Mouse (Mus musculus) CH12.LX (cell line): ENCODE measurements around the gene Il12rb1. TPM values are rescaled to one million over a fixed set of nuclear protein-coding genes. Genes with fewer than 3 reads are reported as not detected.

ENCODE experiments used
- DNase-seq: peaks from one replicate; pipeline ENCODE4 v3.0.0-alpha.2; 2013; ENCODE audit errors: extremely low read depth
- H3K27ac ChIP-seq: 2 replicates; pipeline ENCODE4 v1.5.1; 2012; ENCODE audit warnings: low read depth, mild to moderate bottlenecking, control low read depth, moderate library complexity; ENCODE audit not compliant: insufficient read depth
- H3K27me3 ChIP-seq: replicated peaks from 2 replicates; pipeline ENCODE3; 2012; ENCODE audit warnings: inconsistent platforms
- H3K36me3 ChIP-seq, 2 experiments: replicated peaks in 1 of 2; 2 replicates each; pipeline versions ENCODE3 to v1.6.1; 2012; ENCODE audit warnings: inconsistent platforms in 1 of 2, low read length in 1 of 2, mild to moderate bottlenecking in 1 of 2, mixed read lengths in 1 of 2, moderate library complexity in 1 of 2; ENCODE audit not compliant: control insufficient read depth in 1 of 2, insufficient read depth in 1 of 2
- H3K4me1 ChIP-seq, 2 experiments: 2 replicates each; pipeline ENCODE4 v1.6.1; 2012; ENCODE audit warnings: inconsistent platforms in 1 of 2, moderate library complexity in 1 of 2; ENCODE audit not compliant: insufficient read depth in 2 of 2, control insufficient read depth in 1 of 2
- H3K4me2 ChIP-seq: 2 replicates; pipeline ENCODE4 v1.6.1; 2012; ENCODE audit warnings: low read depth, mild to moderate bottlenecking, control low read depth; ENCODE audit not compliant: poor library complexity, insufficient read depth, severe bottlenecking
- H3K4me3 ChIP-seq, 3 experiments: fragments of 150-350 bp in 1 of 3; sonication (generic) in 1 of 3; replicated peaks in 1 of 3; 2 replicates each; pipeline versions ENCODE3 to v1.5.1; 2011 to 2012; ENCODE audit warnings: low read depth in 2 of 3, low read length in 2 of 3, mild to moderate bottlenecking in 2 of 3, moderate library complexity in 2 of 3, control low read depth in 1 of 3, improper control_type of control experiment in 1 of 3, inconsistent platforms in 1 of 3, mixed read lengths in 1 of 3; ENCODE audit not compliant: poor library complexity in 1 of 3
- H3K79me2 ChIP-seq: replicated peaks from 2 replicates; pipeline ENCODE4 v1.6.1; 2012; ENCODE audit warnings: mild to moderate bottlenecking, moderate library complexity; ENCODE audit not compliant: control insufficient read depth, poor library complexity, insufficient read depth, severe bottlenecking; ENCODE audit errors: extremely low read depth
- H3K9ac ChIP-seq: 2 replicates; pipeline ENCODE4 v1.6.1; 2012; ENCODE audit warnings: low read depth, mild to moderate bottlenecking, control low read depth, moderate library complexity; ENCODE audit not compliant: insufficient read depth
- H3K9me3 ChIP-seq: replicated peaks from 2 replicates; pipeline ENCODE3; 2012; ENCODE audit warnings: low read length, inconsistent platforms, mixed read lengths
- CHD1 ChIP-seq: IDR thresholded peaks from 2 replicates; pipeline ENCODE4 v1.6.1; 2012; ENCODE audit warnings: low read depth, low read length, improper control_type of control experiment, inconsistent platforms
- CHD2 ChIP-seq: IDR thresholded peaks from 2 replicates; pipeline ENCODE4 v1.6.1; 2011; ENCODE audit warnings: low read length, improper control_type of control experiment
- CTCF ChIP-seq, 2 experiments: IDR thresholded peaks in 1 of 2; conservative IDR thresholded peaks in 1 of 2; 2 replicates each; pipeline ENCODE4 v1.5.1; 2011 to 2012; ENCODE audit warnings: low read depth in 2 of 2, low read length in 2 of 2, improper control_type of control experiment in 1 of 2, inconsistent platforms in 1 of 2, mild to moderate bottlenecking in 1 of 2, moderate library complexity in 1 of 2
- E2F4 ChIP-seq: IDR thresholded peaks from 2 replicates; pipeline ENCODE4 v1.6.1; 2011; ENCODE audit warnings: low read depth, low read length, improper control_type of control experiment; ENCODE audit not compliant: insufficient replicate concordance
- ELF1 ChIP-seq: IDR thresholded peaks from 2 replicates; pipeline ENCODE4 v1.6.1; 2014; ENCODE audit warnings: low read depth, mild to moderate bottlenecking, inconsistent platforms, low read length, improper control_type of control experiment
- ETS1 ChIP-seq: conservative IDR thresholded peaks from 2 replicates; pipeline ENCODE4 v1.6.1; 2012; ENCODE audit warnings: low read depth, mild to moderate bottlenecking, inconsistent platforms, low read length, improper control_type of control experiment, moderate library complexity
- IRF4 ChIP-seq: IDR thresholded peaks from 2 replicates; pipeline ENCODE4 v1.6.1; 2014; ENCODE audit warnings: low read depth, mild to moderate bottlenecking, inconsistent platforms, low read length, improper control_type of control experiment
- MAFK ChIP-seq: IDR thresholded peaks from 2 replicates; pipeline ENCODE4 v1.6.1; 2011; ENCODE audit warnings: low read length, improper control_type of control experiment; ENCODE audit not compliant: insufficient replicate concordance
- MXI1 ChIP-seq: IDR thresholded peaks from 2 replicates; pipeline ENCODE4 v1.6.1; 2011; ENCODE audit warnings: mild to moderate bottlenecking, low read depth, low read length, improper control_type of control experiment
- MYC ChIP-seq: IDR thresholded peaks from 2 replicates; pipeline ENCODE4 v1.6.1; 2011; ENCODE audit warnings: low read depth, mild to moderate bottlenecking, improper control_type of control experiment, low read length
- NELFE ChIP-seq: IDR thresholded peaks from 2 replicates; pipeline ENCODE4 v1.6.1; 2011; ENCODE audit warnings: low read depth, low read length, improper control_type of control experiment
- PAX5 ChIP-seq: IDR thresholded peaks from 2 replicates; pipeline ENCODE4 v1.6.1; 2012; ENCODE audit warnings: low read length, inconsistent platforms, mixed read lengths
- POLR2A ChIP-seq: IDR thresholded peaks from 2 replicates; pipeline ENCODE4 v1.6.1; 2011; ENCODE audit warnings: low read depth, mild to moderate bottlenecking, improper control_type of control experiment, low read length
- RCOR1 ChIP-seq: conservative IDR thresholded peaks from 2 replicates; pipeline ENCODE4 v1.6.1; 2012; ENCODE audit warnings: low read depth, mild to moderate bottlenecking, inconsistent platforms, low read length, improper control_type of control experiment
- TBP ChIP-seq: conservative IDR thresholded peaks from 2 replicates; pipeline ENCODE4 v1.6.1; 2011; ENCODE audit warnings: low read depth, low read length, improper control_type of control experiment
- TCF12 ChIP-seq: IDR thresholded peaks from 2 replicates; pipeline ENCODE4 v1.6.1; 2014; ENCODE audit warnings: low read depth, mild to moderate bottlenecking, inconsistent platforms, low read length, improper control_type of control experiment
- UBTF ChIP-seq: IDR thresholded peaks from 2 replicates; pipeline ENCODE4 v1.6.1; 2012; ENCODE audit warnings: low read depth, mild to moderate bottlenecking, inconsistent platforms, low read length, improper control_type of control experiment, moderate library complexity
- USF2 ChIP-seq: conservative IDR thresholded peaks from 2 replicates; pipeline ENCODE4 v1.6.1; 2011; ENCODE audit warnings: low read depth, low read length, improper control_type of control experiment
- ZC3H11A ChIP-seq: IDR thresholded peaks from 2 replicates; pipeline ENCODE4 v1.6.1; 2012; ENCODE audit warnings: low read depth, mild to moderate bottlenecking, inconsistent platforms, low read length, improper control_type of control experiment
- ZKSCAN1 ChIP-seq: IDR thresholded peaks from 2 replicates; pipeline ENCODE4 v1.6.1; 2012; ENCODE audit warnings: low read depth, inconsistent platforms, low read length, improper control_type of control experiment, borderline replicate concordance
- ZNF384 ChIP-seq: IDR thresholded peaks from 2 replicates; pipeline ENCODE4 v1.6.1; 2012; ENCODE audit warnings: low read depth, low read length, improper control_type of control experiment, inconsistent platforms
- dilution Hi-C: fragments of 300-500 bp; cut with MboI; formaldehyde crosslinking; loops from 2 replicates; pipeline ENCODE4 v1.14.3; 2020; ENCODE audit warnings: low sequenced_read_pairs; ENCODE audit not compliant: extremely low pct_unique_long_range_greater_than_20kb, extremely low pct_ligation_motif_present
- in situ Hi-C: fragments of 300-500 bp; cut with MboI; formaldehyde crosslinking; loops from 3 replicates; pipeline ENCODE4 v1.14.3; 2019; ENCODE audit warnings: low sequenced_read_pairs, low pct_ligation_motif_present, low pct_unique_long_range_greater_than_20kb, mixed read lengths
- polyA plus RNA-seq: library from polyadenylated mRNA; unstranded; fragments of >175 nt; gene quantifications from 2 replicates; pipeline ENCODE4 v1.2.1, GENCODE M21; 2012; ENCODE audit warnings: low read depth; ENCODE audit not compliant: insufficient read length
- total RNA-seq, 2 experiments: library from RNA; depleted of rRNA; stranded (reverse); fragments of 300-350 nt in 1 of 2; fragments of >200 nt in 1 of 2; gene quantifications; 2 replicates each; pipeline ENCODE4 v1.2.3; 2012 to 2014

The Il12rb1 gene
- total and polyA plus RNA-seq, 3 experiments = 4.5 to 23.2 (median 12.5) TPM

DNA sequence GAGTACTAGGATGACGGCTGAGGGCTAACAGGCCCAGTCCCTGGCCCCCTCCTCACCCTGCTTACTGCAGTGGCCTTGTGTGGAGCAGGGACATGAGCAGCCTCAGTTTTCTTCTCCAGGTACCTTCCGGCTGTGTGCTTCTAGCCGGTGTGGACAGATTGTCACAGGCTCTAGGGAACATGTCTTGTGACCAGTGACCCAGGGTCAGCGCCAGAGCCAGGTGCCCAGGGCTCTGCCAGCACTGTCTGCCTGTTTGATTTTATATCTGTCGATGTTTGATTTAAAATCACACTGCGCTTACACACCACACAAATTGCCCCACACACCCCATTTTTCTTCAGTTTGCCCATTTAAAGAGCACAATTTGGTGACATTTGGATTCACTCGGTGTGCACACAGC lies 15.6 kb downstream of the Il12rb1 start:
- dilution Hi-C loops = no loop called here

GRCm38 (mm10) chr8:70825816-70826215 lies 17.6 kb downstream of the Il12rb1 start:
- in situ Hi-C loops (no loop called here), dilution Hi-C loops (no loop called here)
- no peaks in the 10 kb centered on the region for H3K4me1 ChIP-seq
- no peaks in the 10 kb centered on the region for H3K27me3 ChIP-seq
- H3K9ac ChIP-seq = no peak overlapping the region
- no peak overlapping the region for H3K4me2 ChIP-seq
- H3K27ac ChIP-seq = no peak overlapping the region
- no peak for DNase-seq
- TF ChIP-seq TBP = no peak
- TF ChIP-seq ETS1 = no peak
- TF ChIP-seq CHD1 = no peak
- no peak for TF ChIP-seq MYC
- TF ChIP-seq NELFE = no peak
- TF ChIP-seq ELF1 = no peak
- TF ChIP-seq E2F4 = no peak
- TF ChIP-seq MAFK = no peak
- no peak for TF ChIP-seq IRF4
- TF ChIP-seq POLR2A = no peak
- no peak for TF ChIP-seq ZC3H11A
- TF ChIP-seq RCOR1 = no peak
- no peak for TF ChIP-seq ZKSCAN1
- no peak for TF ChIP-seq PAX5
- TF ChIP-seq CHD2 = no peak
- TF ChIP-seq MXI1 = no peak
- no peak for TF ChIP-seq CTCF (conservative IDR thresholded peaks at IDR 0.05 in 1 of 2, IDR thresholded peaks at IDR 0.05 in 1 of 2; ENCODE audit: low read depth in 2 of 2, low read length in 2 of 2)
- TF ChIP-seq, all 38 proteins: peak for 0
- peaks cover 3% of the 10 kb centered on the region for H3K9me3 ChIP-seq
- no peak overlapping the region for H3K4me3 ChIP-seq
- H3K36me3 ChIP-seq = peaks cover 2 to 14% of the 10 kb centered on the region in 2 experiments
- H3K79me2 ChIP-seq = no peaks in the 10 kb centered on the region

More for the DNA sequence above, 15.6 kb downstream of the Il12rb1 start:
- Histone ChIP-seq H3K4me3 (no peak overlapping the region), H3K4me1 (no peaks in the 10 kb centered on the region), H3K36me3 (peaks cover 19 to 34% of the 10 kb centered on the region in 2 experiments), H3K79me2 (no peaks in the 10 kb centered on the region), H3K9ac (no peak overlapping the region), H3K9me3 (peaks cover 3% of the 10 kb centered on the region), H3K4me2 (no peak overlapping the region), H3K27me3 (no peaks in the 10 kb centered on the region), H3K27ac (no peak overlapping the region)
- TF ChIP-seq ZKSCAN1 = no peak
- TF ChIP-seq USF2 = no peak
- TF ChIP-seq ZNF384 = no peak
- TF ChIP-seq UBTF = no peak
- TF ChIP-seq TCF12 = no peak
- TF ChIP-seq ZC3H11A = no peak
- TF ChIP-seq MXI1 = no peak
- no peak for DNase-seq
- in situ Hi-C loops = no loop called here
